8 mouse cellular contexts compared by ENCODE assay signal in the genomic region with DNA sequence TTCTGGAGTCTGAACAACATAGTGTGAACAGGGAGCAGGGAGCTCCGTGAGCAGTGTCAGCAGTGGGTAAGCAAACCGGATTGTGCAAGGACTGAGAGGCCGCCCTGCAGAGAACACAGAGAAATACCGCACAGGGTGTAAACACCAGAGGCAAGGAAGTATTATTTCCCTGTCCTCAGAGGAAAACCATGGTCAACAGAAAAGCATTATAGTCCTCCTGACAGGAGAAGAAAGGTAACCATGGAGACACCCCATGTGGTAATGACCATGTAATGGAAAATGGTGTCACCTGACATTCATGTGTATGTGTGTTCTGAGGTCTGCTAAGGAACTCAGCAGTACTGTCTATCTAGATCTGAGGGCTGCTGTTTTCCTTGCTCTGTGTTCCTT. TPM values are rescaled to one million over a fixed set of nuclear protein-coding genes. Genes with fewer than 3 reads are reported as not detected.
DNase-seq lines count a peak whose midpoint lies in the region; ATAC-seq and TF ChIP-seq lines count a peak whose summit lies in the region.

No protein-coding gene starts in this region.

- no peak for TF ChIP-seq RAD21 in MEL (IDR thresholded peaks at IDR 0.05; ENCODE audit: low read depth, low read length)

- no peak for ATAC-seq in heart, embryonic 11.5 days (replicated peaks; ENCODE audit: insufficient number of reproducible peaks, low FRiP score, low TSS enrichment)
- ATAC-seq in hindbrain, embryonic 16.5 days: peak; percentile 88

- H3K79me2 ChIP-seq in MEL (ENCODE audit: control insufficient read depth, insufficient read depth, low read length, poor library complexity): no peaks in the 10 kb centered on the region

- peaks cover 3% of the 10 kb centered on the region; the same call in 1 of the 2 replicates for H3K4me1 ChIP-seq in heart, embryonic 11.5 days (ENCODE audit: control insufficient read depth, insufficient read depth, low read length)
- peaks cover 8 to 24% of the 10 kb centered on the region in 2 experiments for H3K4me1 ChIP-seq in MEL (ENCODE audit: control insufficient read depth in 1 of 2, insufficient read depth in 2 of 2, low read length in 2 of 2)
- peaks cover 35% of the 10 kb centered on the region for H3K4me1 ChIP-seq in forebrain, embryonic 10.5 days
- H3K4me1 ChIP-seq in hindbrain, embryonic 16.5 days (ENCODE audit: control insufficient read depth, insufficient read depth, low read depth, low read length): peaks cover 9% of the 10 kb centered on the region

- no peak for TF ChIP-seq EP300 in MEL (IDR thresholded peaks at IDR 0.05; ENCODE audit: low read depth in 1 of 2, low read length in 2 of 2)

- 74% methylated on average over 4 of the region's 4 CpGs for WGBS in heart, embryonic 11.5 days (ENCODE audit: insufficient replicate concordance)
- WGBS in forebrain, embryonic 10.5 days: 24% methylated on average over 4 of the region's 4 CpGs
- WGBS in hindbrain, embryonic 16.5 days: 9% methylated on average over 4 of the region's 4 CpGs

- H3K4me2 ChIP-seq in heart, embryonic 11.5 days: no peak overlapping the region
- no peak overlapping the region for H3K4me2 ChIP-seq in hindbrain, embryonic 16.5 days (ENCODE audit: low read length)

- H3K27ac ChIP-seq in heart, embryonic 11.5 days (ENCODE audit: low read depth, low read length): no peak overlapping the region
- peak overlapping the region; percentile 58 for H3K27ac ChIP-seq in MEL (ENCODE audit: control insufficient read depth, low read depth, low read length)
- H3K27ac ChIP-seq in forebrain, embryonic 10.5 days: peak overlapping the region; percentile 67
- H3K27ac ChIP-seq in hindbrain, embryonic 16.5 days (ENCODE audit: low read depth, low read length): peak overlapping the region; percentile 36; the same call in 1 of the 2 replicates

- H3K4me3 ChIP-seq in heart, embryonic 11.5 days (ENCODE audit: low read depth, low read length): no peak overlapping the region
- no peak overlapping the region for H3K4me3 ChIP-seq in MEL (ENCODE audit: control insufficient read depth in 1 of 2, insufficient read depth in 1 of 2, low read depth in 2 of 2, low read length in 2 of 2)
- H3K4me3 ChIP-seq in forebrain, embryonic 10.5 days: no peak overlapping the region; the same call in 1 of the 2 replicates
- no peak overlapping the region for H3K4me3 ChIP-seq in hindbrain, embryonic 16.5 days (ENCODE audit: low read length)

- no peaks in the 10 kb centered on the region for H3K9me3 ChIP-seq in heart, embryonic 11.5 days (replicated peaks; ENCODE audit: control insufficient read depth, low read length)
- H3K9me3 ChIP-seq in MEL (replicated peaks; ENCODE audit: insufficient read depth, low read length): no peaks in the 10 kb centered on the region
- no peaks in the 10 kb centered on the region for H3K9me3 ChIP-seq in forebrain, embryonic 10.5 days
- no peaks in the 10 kb centered on the region for H3K9me3 ChIP-seq in hindbrain, embryonic 16.5 days (ENCODE audit: control insufficient read depth, low read length)

- no peak for TF ChIP-seq CTCF in MEL (IDR thresholded peaks at IDR 0.05 in 2 of 3, conservative IDR thresholded peaks at IDR 0.05 in 1 of 3; ENCODE audit: control insufficient read depth in 1 of 3, insufficient read depth in 1 of 3, low read depth in 2 of 3, low read length in 3 of 3, poor library complexity in 1 of 3, severe bottlenecking in 1 of 3)

- DNase-seq in heart, adult 11 months: peak; percentile 95
- DNase-seq in MEL (ENCODE audit: low read depth, low spot score): peak; percentile 56
- DNase-seq in forebrain, embryonic 10.5 days (ENCODE audit: extremely low spot score, low spot score): peak; percentile 47
- peak; percentile 59 for DNase-seq in lung, postnatal 10 days
- peak; percentile 77 for DNase-seq in retina, embryonic 14.5 days (ENCODE audit: low spot score)
- DNase-seq in right cerebral cortex, postnatal 25 days: no peak

- TF ChIP-seq POLR2A in MEL (IDR thresholded peaks at IDR 0.05; ENCODE audit: control insufficient read depth in 1 of 2, insufficient read depth in 1 of 2, low read depth in 1 of 2, low read length in 2 of 2, poor library complexity in 1 of 2): no peak

- no peaks in the 10 kb centered on the region for H3K27me3 ChIP-seq in heart, embryonic 11.5 days (ENCODE audit: control insufficient read depth, insufficient read depth, low read length)
- no peaks in the 10 kb centered on the region for H3K27me3 ChIP-seq in MEL (ENCODE audit: control insufficient read depth in 1 of 2, insufficient read depth in 2 of 2, low read length in 2 of 2)
- H3K27me3 ChIP-seq in forebrain, embryonic 10.5 days (ENCODE audit: poor library complexity, severe bottlenecking): no peaks in the 10 kb centered on the region
- no peaks in the 10 kb centered on the region for H3K27me3 ChIP-seq in hindbrain, embryonic 16.5 days (replicated peaks; ENCODE audit: control insufficient read depth, insufficient read depth, low read length)

- no peaks in the 10 kb centered on the region for H3K36me3 ChIP-seq in heart, embryonic 11.5 days (ENCODE audit: control insufficient read depth, insufficient read depth, low read length)
- H3K36me3 ChIP-seq in MEL (ENCODE audit: control insufficient read depth in 1 of 2, insufficient read depth in 2 of 2, low read length in 2 of 2): peaks cover 0 to 22% of the 10 kb centered on the region in 2 experiments; a peak in 2 of 4 replicates
- H3K36me3 ChIP-seq in forebrain, embryonic 10.5 days (replicated peaks): no peaks in the 10 kb centered on the region
- H3K36me3 ChIP-seq in hindbrain, embryonic 16.5 days (ENCODE audit: control insufficient read depth, insufficient read depth, low read length): no peaks in the 10 kb centered on the region

- no peak overlapping the region for H3K9ac ChIP-seq in heart, embryonic 11.5 days (ENCODE audit: low read depth, low read length)
- peak overlapping the region; percentile 32 for H3K9ac ChIP-seq in MEL (ENCODE audit: control insufficient read depth, low read depth, low read length, poor library complexity, severe bottlenecking)
- no peak overlapping the region for H3K9ac ChIP-seq in hindbrain, embryonic 16.5 days (ENCODE audit: low read depth, low read length)

TF ChIP-seq in MEL, 35 proteins besides CTCF, POLR2A, EP300 and RAD21:
- TF ChIP-seq USF1 (IDR thresholded peaks at IDR 0.05; ENCODE audit: low read depth, low read length): peak; percentile 52
- no peak for TF ChIP-seq MYC (IDR thresholded peaks at IDR 0.05; ENCODE audit: low read depth, low read length)

RNA-seq across cellular contexts. Expression of a gene that starts 36.4 kb away (rescaled TPM):
- 38.7 and 42.4 TPM in 2 replicates for polyA plus RNA-seq in heart, embryonic 11.5 days (2014; fragmentation: Nextera tagmentation; extraction: Ambion mirVana)
- 67.3 and 72.0 TPM in 2 replicates for total RNA-seq in MEL (2012; rRNA removed)
- polyA plus RNA-seq in MEL (2012; ENCODE audit: insufficient read depth in 1 of 2, insufficient read length in 2 of 2, low read depth in 1 of 2, low replicate concordance in 2 of 2, missing spikeins in 1 of 2): 100 to 1,000 TPM in 1 of 2 experiments, 10 to 100 TPM in 1; 55.2 to 248 TPM
- polyA plus RNA-seq in forebrain, embryonic 10.5 days (2016; fragmentation: Nextera tagmentation; extraction: Ambion mirVana): 30.9 and 32.3 TPM in 2 replicates
- polyA plus RNA-seq in hindbrain, embryonic 16.5 days (2015; fragmentation: Nextera tagmentation; extraction: Ambion mirVana): 31.3 and 33.3 TPM in 2 replicates
